Mouse (Mus musculus): Measurements from ENCODE around the gene Umps. TPM values are rescaled to one million over a fixed set of nuclear protein-coding genes. Genes with fewer than 3 reads are reported as not detected.

Umps gene
- polyA plus RNA-seq, 1 experiment from 2014 or later = 30.9 TPM

- H3K4me2 ChIP-seq (ENCODE audit: low read depth, low read length) = no peak overlapping the region
- H3K36me3 ChIP-seq (ENCODE audit: control insufficient read depth, insufficient read depth) = no peaks in the 10 kb centered on the region
- H3K9me3 ChIP-seq (replicated peaks; ENCODE audit: control insufficient read depth, low read length) = no peaks in the 10 kb centered on the region
- no peaks in the 10 kb centered on the region for H3K27me3 ChIP-seq (ENCODE audit: control insufficient read depth, insufficient read depth, low read depth, low read length)
- H3K4me1 ChIP-seq (ENCODE audit: control insufficient read depth, low read depth, low read length) = peaks cover 8% of the 10 kb centered on the region
- WGBS (ENCODE audit: insufficient replicate concordance) = 49% methylated on average over 12 of the region's 12 CpGs
- no peak overlapping the region for H3K9ac ChIP-seq (ENCODE audit: low read depth, low read length)
- no peak overlapping the region for H3K4me3 ChIP-seq (ENCODE audit: low read depth, low read length)
- peak overlapping the region; percentile 50 for H3K27ac ChIP-seq (ENCODE audit: low read length)
- peak; percentile 70 for ATAC-seq (ENCODE audit: low read depth)
Measured at GRCm38 (mm10) chr16:33916473-33917251, 50.2 kb downstream of the Umps start.

DNA sequence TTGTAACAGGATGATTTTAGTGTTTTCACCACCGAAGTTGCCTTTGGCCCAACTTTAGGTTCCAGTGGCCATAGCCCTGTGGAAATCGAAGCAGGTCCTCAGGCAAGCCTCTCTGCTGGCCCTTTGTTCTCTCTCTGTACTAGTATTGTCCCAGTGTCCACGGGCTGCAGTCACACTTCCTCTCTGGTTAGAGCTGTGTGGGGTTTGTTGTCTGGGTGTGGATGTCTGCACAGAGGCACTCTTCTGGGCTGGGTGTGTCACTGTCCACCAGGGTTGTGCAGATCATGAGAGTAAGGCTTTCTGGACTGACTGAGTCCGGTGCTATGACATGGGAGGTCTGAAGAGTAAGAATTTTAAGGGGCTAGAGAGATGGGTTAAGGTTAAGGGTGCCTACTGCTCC, 51.8 kb downstream of the Umps start:
- no peaks in the 10 kb centered on the region for H3K27me3 ChIP-seq (ENCODE audit: control insufficient read depth, insufficient read depth, low read depth, low read length)
- 44% methylated on average over 4 of the region's 4 CpGs for WGBS (ENCODE audit: insufficient replicate concordance)
- H3K4me3 ChIP-seq (ENCODE audit: low read depth, low read length) = no peak overlapping the region
- peaks cover 8% of the 10 kb centered on the region for H3K4me1 ChIP-seq (ENCODE audit: control insufficient read depth, low read depth, low read length)
- no peak overlapping the region for H3K4me2 ChIP-seq (ENCODE audit: low read depth, low read length)
- H3K27ac ChIP-seq (ENCODE audit: low read length) = no peak overlapping the region; the same call in 1 of the 2 replicates
- H3K9ac ChIP-seq (ENCODE audit: low read depth, low read length) = no peak overlapping the region
- no peaks in the 10 kb centered on the region for H3K9me3 ChIP-seq (replicated peaks; ENCODE audit: control insufficient read depth, low read length)
- ATAC-seq (ENCODE audit: low read depth) = no peak
- no peaks in the 10 kb centered on the region for H3K36me3 ChIP-seq (ENCODE audit: control insufficient read depth, insufficient read depth)

GRCm38 (mm10) chr16:33908239-33908638, 58.6 kb downstream of the Umps start:
- Histone ChIP-seq H3K4me1 (ENCODE audit: control insufficient read depth, low read depth, low read length) (no peaks in the 10 kb centered on the region), H3K9ac (ENCODE audit: low read depth, low read length) (no peak overlapping the region), H3K4me3 (ENCODE audit: low read depth, low read length) (no peak overlapping the region), H3K4me2 (ENCODE audit: low read depth, low read length) (no peak overlapping the region), H3K27me3 (ENCODE audit: control insufficient read depth, insufficient read depth, low read depth, low read length) (no peaks in the 10 kb centered on the region), H3K36me3 (ENCODE audit: control insufficient read depth, insufficient read depth) (no peaks in the 10 kb centered on the region), H3K9me3 (replicated peaks; ENCODE audit: control insufficient read depth, low read length) (no peaks in the 10 kb centered on the region), H3K27ac (ENCODE audit: low read length) (no peak overlapping the region)
- WGBS (ENCODE audit: insufficient replicate concordance) = 64% methylated on average over 4 of the region's 4 CpGs
- no peak for ATAC-seq (ENCODE audit: low read depth)

Other genes starting within 250 kb of the Umps start
- 1.5 and 3.2 TPM in 2 replicates for gene Muc13, start 173.0 kb downstream of the Umps start, polyA plus RNA-seq (2015; fragmentation: Nextera tagmentation; extraction: Ambion mirVana)
- 4.6 and 4.9 TPM in 2 replicates for gene Itgb5, start 137.4 kb downstream of the Umps start, polyA plus RNA-seq (2015; fragmentation: Nextera tagmentation; extraction: Ambion mirVana)